Mouse (Mus musculus) gastrocnemius, adult 8-10 months (tissue): ENCODE results near the gene Espn. TPM values are rescaled to one million over a fixed set of nuclear protein-coding genes. Genes with fewer than 3 reads are reported as not detected.

ENCODE experiments used
- DNase-seq, 2 experiments: peaks; one replicate each; pipeline ENCODE4 v3.0.0; 2022; ENCODE audit warnings: low spot score in 2 of 2
- total RNA-seq, 4 experiments: library from RNA; stranded (reverse); gene quantifications; 2 replicates each; pipeline ENCODE4 v1.2.4; 2022

Gene Espn
- total RNA-seq, 4 experiments from 2014 or later, result 0.11 to 0.48 (median 0.28) TPM

GRCm38 (mm10) chr4:152178344-152178864 is 26.2 kb upstream of the Espn start:
- peak in 1 of 2 experiments; percentile 21 for DNase-seq

GRCm38 (mm10) chr4:152177537-152178343 is 25.6 kb upstream of the Espn start, which contains the start of gene Acot7:
Gene Acot7, plus strand, starts transcription at chr4:152178134.
- DNase-seq, result peak; percentile 81 to 87

- DNase-seq, result no peak
These were observed 25.0 kb upstream of the Espn start for GRCm38 (mm10) chr4:152177174-152177536.

GRCm38 (mm10) chr4:152176638-152177037 is 24.5 kb upstream of the Espn start:
- no peak for DNase-seq

GRCm38 (mm10) chr4:152173956-152174355 is 21.8 kb upstream of the Espn start:
- DNase-seq, result no peak

GRCm38 (mm10) chr4:152173041-152173440 is 20.9 kb upstream of the Espn start:
- DNase-seq, result peak; percentile 64 to 70

GRCm38 (mm10) chr4:152171543-152171942 is 19.4 kb upstream of the Espn start:
- no peak for DNase-seq

- no peak for DNase-seq
These were observed 18.1 kb upstream of the Espn start for GRCm38 (mm10) chr4:152170286-152170685.

GRCm38 (mm10) chr4:152169103-152169502 is 16.9 kb upstream of the Espn start:
- DNase-seq, result no peak

GRCm38 (mm10) chr4:152168052-152168451 is 15.9 kb upstream of the Espn start:
- DNase-seq, result no peak

GRCm38 (mm10) chr4:152165036-152165931 is 13.1 kb upstream of the Espn start:
- DNase-seq, result peak in 1 of 2 experiments; percentile 37

- DNase-seq, result no peak
These were observed 10.6 kb upstream of the Espn start for GRCm38 (mm10) chr4:152162748-152163147.

- DNase-seq, result no peak
These were observed 9.4 kb upstream of the Espn start for GRCm38 (mm10) chr4:152161601-152162000.

- DNase-seq, result no peak
These were observed 8.6 kb upstream of the Espn start for GRCm38 (mm10) chr4:152160748-152161147.

- no peak for DNase-seq
These were observed 7.1 kb upstream of the Espn start for GRCm38 (mm10) chr4:152159285-152159678.

- no peak for DNase-seq
These were observed 6.6 kb upstream of the Espn start, which contains the start of gene Hes2 for GRCm38 (mm10) chr4:152158585-152159284. Gene Hes2, plus strand, starts transcription at chr4:152158867.

GRCm38 (mm10) chr4:152157779-152158584 is 5.8 kb upstream of the Espn start:
- no peak for DNase-seq

GRCm38 (mm10) chr4:152155019-152155418 is 2.8 kb upstream of the Espn start:
- no peak for DNase-seq

GRCm38 (mm10) chr4:152153771-152154177 is 1.6 kb upstream of the Espn start:
- DNase-seq, result peak; percentile 55 to 64

GRCm38 (mm10) chr4:152151451-152151965 is 663 bp downstream of the Espn start:
- no peak for DNase-seq
